Mouse (Mus musculus): Measurements from ENCODE around the gene Gm13539. TPM values are rescaled to one million over a fixed set of nuclear protein-coding genes. Genes with fewer than 3 reads are reported as not detected.
"Not testable (repeated sequence)": the region's sequence is repeated elsewhere in the genome, so short reads cannot be mapped to it uniquely, and the experiment has no call there.

The Gm13539 gene
- 1.2 and 1.6 TPM in 2 replicates for polyA plus RNA-seq (2015; fragmentation: Nextera tagmentation; extraction: Ambion mirVana)

- H3K27ac ChIP-seq (replicated peaks), result no peak within 1 kb of the TSS
- WGBS, result 84% methylated on average over 3 of the region's 3 CpGs
- no peaks in the 10 kb centered on the region for H3K36me3 ChIP-seq (ENCODE audit: control insufficient read depth, insufficient read depth, low read length)
- no peak within 1 kb of the TSS for H3K4me2 ChIP-seq (replicated peaks; ENCODE audit: low read depth)
- ATAC-seq (ENCODE audit: low FRiP score, low TSS enrichment) (no peak), DNase-seq (ENCODE audit: low spot score) (no peak)
- H3K4me1 ChIP-seq (replicated peaks; ENCODE audit: control insufficient read depth, insufficient read depth), result no peaks in the 10 kb centered on the region
- no peaks in the 10 kb centered on the region for H3K9me3 ChIP-seq (ENCODE audit: control insufficient read depth, low read length)
- TF ChIP-seq EP300 (optimal IDR thresholded peaks at IDR 0.05), result no peak
- no peak for TF ChIP-seq CTCF (IDR thresholded peaks at IDR 0.05; ENCODE audit: low read depth)
- no peak within 1 kb of the TSS for H3K9ac ChIP-seq (ENCODE audit: low read length)
- H3K27me3 ChIP-seq (ENCODE audit: control insufficient read depth, insufficient read depth, low read length), result no peaks in the 10 kb centered on the region
- no peak within 1 kb of the TSS for H3K4me3 ChIP-seq (ENCODE audit: low read depth, low read length)
Measured at GRCm38 (mm10) chr2:25781957-25782356, at the start of gene Gm13539. Gene Gm13539, plus strand, starts transcription at chr2:25782257.

- H3K4me1 ChIP-seq (replicated peaks; ENCODE audit: control insufficient read depth, insufficient read depth), result no peaks in the 10 kb centered on the region
- WGBS, result 37% methylated on average over 2 of the region's 2 CpGs
- H3K9ac ChIP-seq (ENCODE audit: low read length), result no peak overlapping the region
- no peaks in the 10 kb centered on the region; the same call in 1 of the 2 replicates for H3K9me3 ChIP-seq (ENCODE audit: control insufficient read depth, low read length)
- no peak for TF ChIP-seq CTCF (IDR thresholded peaks at IDR 0.05; ENCODE audit: low read depth)
- no peak for TF ChIP-seq EP300 (optimal IDR thresholded peaks at IDR 0.05)
- no peaks in the 10 kb centered on the region for H3K36me3 ChIP-seq (ENCODE audit: control insufficient read depth, insufficient read depth, low read length)
- H3K4me3 ChIP-seq (ENCODE audit: low read depth, low read length), result no peak overlapping the region
- ATAC-seq (ENCODE audit: low FRiP score, low TSS enrichment) (no peak), DNase-seq (ENCODE audit: low spot score) (no peak)
- no peaks in the 10 kb centered on the region for H3K27me3 ChIP-seq (ENCODE audit: control insufficient read depth, insufficient read depth, low read length)
- H3K4me2 ChIP-seq (replicated peaks; ENCODE audit: low read depth), result no peak overlapping the region
- no peak overlapping the region for H3K27ac ChIP-seq (replicated peaks)
Measured at GRCm38 (mm10) chr2:25733199-25733930, 48.7 kb upstream of the Gm13539 start.

- not testable (repeated sequence) for H3K9me3 ChIP-seq (ENCODE audit: control insufficient read depth, low read length); H3K9ac ChIP-seq (ENCODE audit: low read length); H3K4me1 ChIP-seq (replicated peaks; ENCODE audit: control insufficient read depth, insufficient read depth); H3K4me3 ChIP-seq (ENCODE audit: low read depth, low read length); H3K4me2 ChIP-seq (replicated peaks; ENCODE audit: low read depth); ATAC-seq (ENCODE audit: low FRiP score, low TSS enrichment); DNase-seq (ENCODE audit: low spot score); H3K27ac ChIP-seq (replicated peaks); H3K36me3 ChIP-seq (ENCODE audit: control insufficient read depth, insufficient read depth, low read length); H3K27me3 ChIP-seq (ENCODE audit: control insufficient read depth, insufficient read depth, low read length)
- WGBS, result 48% methylated on average over 3 of the region's 3 CpGs
Measured at GRCm38 (mm10) chr2:25736709-25737108, 45.3 kb upstream of the Gm13539 start, which contains the start of gene Obp2b. Gene Obp2b, plus strand, starts transcription at chr2:25737009.

- Histone ChIP-seq H3K27ac (replicated peaks) (no peak overlapping the region), H3K4me2 (replicated peaks; ENCODE audit: low read depth) (no peak overlapping the region), H3K9me3 (ENCODE audit: control insufficient read depth, low read length) (no peaks in the 10 kb centered on the region), H3K9ac (ENCODE audit: low read length) (no peak overlapping the region), H3K27me3 (ENCODE audit: control insufficient read depth, insufficient read depth, low read length) (no peaks in the 10 kb centered on the region), H3K36me3 (ENCODE audit: control insufficient read depth, insufficient read depth, low read length) (no peaks in the 10 kb centered on the region), H3K4me1 (replicated peaks; ENCODE audit: control insufficient read depth, insufficient read depth) (no peaks in the 10 kb centered on the region), H3K4me3 (ENCODE audit: low read depth, low read length) (no peak overlapping the region)
- DNase-seq (ENCODE audit: low spot score) (no peak), ATAC-seq (ENCODE audit: low FRiP score, low TSS enrichment) (no peak)
- whole genome bisulfite sequencing, result 64% methylated on average over 1 of the region's 1 CpGs
- no peak for TF ChIP-seq EP300 (optimal IDR thresholded peaks at IDR 0.05)
- TF ChIP-seq CTCF (IDR thresholded peaks at IDR 0.05; ENCODE audit: low read depth), result no peak
Measured at GRCm38 (mm10) chr2:25741671-25742070, 40.4 kb upstream of the Gm13539 start.

- no peak for TF ChIP-seq EP300 (optimal IDR thresholded peaks at IDR 0.05)
- no peak for TF ChIP-seq CTCF (IDR thresholded peaks at IDR 0.05; ENCODE audit: low read depth)
- no peak for ATAC-seq (ENCODE audit: low FRiP score, low TSS enrichment)
Measured at GRCm38 (mm10) chr2:25754201-25754600, 27.9 kb upstream of the Gm13539 start.

GRCm38 (mm10) chr2:25758064-25758625 is 23.9 kb upstream of the Gm13539 start:
- no peaks in the 10 kb centered on the region for H3K27me3 ChIP-seq (ENCODE audit: control insufficient read depth, insufficient read depth, low read length)
- no peak for DNase-seq (ENCODE audit: low spot score)
- 65% methylated on average over 4 of the region's 4 CpGs for WGBS
- TF ChIP-seq CTCF (IDR thresholded peaks at IDR 0.05; ENCODE audit: low read depth) (no peak), EP300 (optimal IDR thresholded peaks at IDR 0.05) (no peak)
- no peaks in the 10 kb centered on the region for H3K36me3 ChIP-seq (ENCODE audit: control insufficient read depth, insufficient read depth, low read length)
- no peak for ATAC-seq (ENCODE audit: low FRiP score, low TSS enrichment)
- no peak overlapping the region for H3K4me2 ChIP-seq (replicated peaks; ENCODE audit: low read depth)
- H3K9me3 ChIP-seq (ENCODE audit: control insufficient read depth, low read length), result no peaks in the 10 kb centered on the region
- no peaks in the 10 kb centered on the region for H3K4me1 ChIP-seq (replicated peaks; ENCODE audit: control insufficient read depth, insufficient read depth)
- no peak overlapping the region for H3K4me3 ChIP-seq (ENCODE audit: low read depth, low read length)
- H3K27ac ChIP-seq (replicated peaks), result no peak overlapping the region
- no peak overlapping the region for H3K9ac ChIP-seq (ENCODE audit: low read length)

More at GRCm38 (mm10) chr2:25754201-25754600, 27.9 kb upstream of the Gm13539 start:
- Histone ChIP-seq H3K4me2 (replicated peaks; ENCODE audit: low read depth) (no peak overlapping the region), H3K27ac (replicated peaks) (no peak overlapping the region), H3K9ac (ENCODE audit: low read length) (no peak overlapping the region), H3K36me3 (ENCODE audit: control insufficient read depth, insufficient read depth, low read length) (no peaks in the 10 kb centered on the region), H3K4me3 (ENCODE audit: low read depth, low read length) (no peak overlapping the region), H3K4me1 (replicated peaks; ENCODE audit: control insufficient read depth, insufficient read depth) (no peaks in the 10 kb centered on the region), H3K27me3 (ENCODE audit: control insufficient read depth, insufficient read depth, low read length) (no peaks in the 10 kb centered on the region), H3K9me3 (ENCODE audit: control insufficient read depth, low read length) (no peaks in the 10 kb centered on the region)
- WGBS, result 90% methylated on average over 1 of the region's 1 CpGs
- no peak for DNase-seq (ENCODE audit: low spot score)

All from stomach, postnatal 0 days (tissue).